Mouse (Mus musculus) neutrophil, adult 5-6 weeks (primary cell): ENCODE measurements around the gene Map3k4. TPM values are rescaled to one million over a fixed set of nuclear protein-coding genes. Genes with fewer than 3 reads are reported as not detected.

ENCODE experiments used
- ATAC-seq: fragments of 151-379, 151-347 bp; 2 replicates; pipeline ENCODE4 v1.8.0; 2017; ENCODE audit warnings: mild to moderate bottlenecking, moderate TSS enrichment; ENCODE audit not compliant: insufficient number of reproducible peaks, poor library complexity, low FRiP score, severe bottlenecking; ENCODE audit errors: extremely low read depth
- total RNA-seq: library from RNA; stranded (forward); fragments of 200-1000 nt; gene quantifications from 2 replicates; pipeline ENCODE4 v1.2.3, GENCODE M21; 2017

The Map3k4 gene
- total RNA-seq, 1 experiment from 2014 or later, result 38.2 TPM

- ATAC-seq, result no peak
These were observed 113.4 kb downstream of the Map3k4 start for GRCm38 (mm10) chr17:12205015-12205693.

DNA sequence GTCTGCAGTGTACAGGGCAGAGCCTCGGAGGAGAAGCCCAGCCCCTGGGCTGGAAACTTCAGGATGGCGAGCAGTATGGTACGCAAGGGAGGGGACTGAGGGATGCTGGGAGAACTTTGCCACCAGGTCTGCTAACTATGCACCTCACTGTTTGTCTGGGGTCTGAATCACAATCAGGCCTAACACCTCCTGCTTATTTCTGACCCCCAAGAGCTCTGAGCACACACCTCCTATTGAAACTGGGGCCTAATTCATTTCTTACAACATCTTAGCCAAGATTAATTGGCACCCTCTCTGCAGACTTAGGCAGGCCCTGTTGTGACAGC lies 113.9 kb downstream of the Map3k4 start:
- no peak for ATAC-seq

GRCm38 (mm10) chr17:12204246-12204645 lies 114.3 kb downstream of the Map3k4 start:
- no peak for ATAC-seq

- ATAC-seq, result no peak
These were observed 115.1 kb downstream of the Map3k4 start for GRCm38 (mm10) chr17:12203414-12203897.

DNA sequence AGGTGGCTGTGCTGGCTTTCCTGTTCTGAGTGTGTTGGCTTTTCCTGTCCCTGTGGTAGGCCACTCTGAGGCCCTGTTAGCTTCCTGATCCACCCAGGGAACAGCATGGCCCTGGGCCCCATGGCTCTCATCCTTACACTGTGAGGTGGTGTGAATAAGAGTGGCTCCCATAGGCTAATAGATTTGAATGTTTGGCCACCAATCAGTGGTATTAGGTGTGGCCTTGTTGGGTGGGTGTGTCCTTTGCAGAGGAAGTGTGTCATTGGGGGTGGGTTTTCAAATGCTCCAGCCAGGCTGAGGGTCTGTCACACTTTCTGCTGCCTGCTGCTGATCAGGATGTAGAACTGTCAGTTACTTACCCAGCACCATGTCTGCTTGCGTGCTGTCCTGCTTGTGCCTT lies 117.5 kb downstream of the Map3k4 start:
- ATAC-seq, result no peak

- no peak for ATAC-seq
These were observed 118.7 kb downstream of the Map3k4 start for GRCm38 (mm10) chr17:12199933-12200332.

DNA sequence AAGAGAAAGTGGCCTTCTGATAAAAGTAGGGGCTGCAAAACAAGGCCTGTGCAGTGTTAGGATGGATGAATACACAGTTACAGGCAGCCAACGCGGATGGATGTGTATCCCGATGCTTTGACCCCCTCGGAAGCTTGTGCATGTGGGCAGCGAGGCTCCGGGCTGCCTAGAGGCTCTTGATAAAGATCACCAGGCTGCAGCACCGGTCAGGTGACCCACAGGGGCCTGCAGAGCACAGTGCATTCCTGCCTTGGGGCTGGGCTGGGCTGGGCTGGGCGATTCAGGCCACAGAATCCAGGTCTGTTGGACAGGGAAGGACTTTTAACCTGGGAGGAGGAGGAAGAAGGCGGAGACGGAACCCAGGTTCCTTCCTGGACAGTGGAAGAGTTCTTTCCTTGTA lies 123.0 kb downstream of the Map3k4 start:
- ATAC-seq, result no peak

- no peak for ATAC-seq
These were observed 123.5 kb downstream of the Map3k4 start for GRCm38 (mm10) chr17:12195137-12195536.

- no peak for ATAC-seq
These were observed 130.8 kb downstream of the Map3k4 start for GRCm38 (mm10) chr17:12187782-12188181.

DNA sequence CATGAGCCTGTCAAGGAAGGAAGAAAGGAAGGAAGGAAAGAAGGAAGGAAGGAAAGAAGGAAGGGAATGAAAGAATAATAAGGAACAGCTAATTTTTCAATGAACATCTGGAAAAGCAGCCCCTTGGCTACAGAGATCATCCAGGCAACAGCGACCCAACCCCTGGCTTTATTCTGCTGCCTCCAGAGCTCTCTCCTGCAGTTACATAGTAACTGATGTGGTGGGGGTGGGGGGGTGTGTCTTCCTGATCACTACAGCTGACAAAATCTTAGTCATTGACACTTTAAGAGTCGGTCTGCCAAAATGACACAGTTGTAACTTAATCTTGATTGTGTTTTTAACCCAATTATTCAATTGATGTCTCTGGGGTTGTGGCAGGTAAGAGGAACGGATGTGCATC lies 132.3 kb downstream of the Map3k4 start:
- no peak for ATAC-seq

DNA sequence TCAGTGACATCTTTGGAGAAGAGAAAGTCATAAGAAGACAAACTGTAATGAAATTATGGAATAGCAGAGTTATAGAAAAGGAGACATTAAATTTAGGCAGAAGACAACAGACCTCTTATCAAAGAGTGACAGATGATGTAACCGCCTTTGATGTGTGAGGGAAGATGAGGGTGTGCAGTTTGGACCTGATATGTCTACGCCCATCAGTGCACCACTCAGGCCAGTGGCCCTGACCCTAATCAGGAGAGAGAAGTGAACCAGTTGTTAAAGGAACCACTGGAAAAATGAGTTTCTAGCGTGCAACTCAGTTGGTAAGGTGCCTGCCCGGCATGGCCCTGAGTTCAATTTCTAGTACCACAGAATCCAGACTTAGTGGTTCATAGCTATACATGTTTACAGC lies 132.7 kb downstream of the Map3k4 start:
- no peak for ATAC-seq

DNA sequence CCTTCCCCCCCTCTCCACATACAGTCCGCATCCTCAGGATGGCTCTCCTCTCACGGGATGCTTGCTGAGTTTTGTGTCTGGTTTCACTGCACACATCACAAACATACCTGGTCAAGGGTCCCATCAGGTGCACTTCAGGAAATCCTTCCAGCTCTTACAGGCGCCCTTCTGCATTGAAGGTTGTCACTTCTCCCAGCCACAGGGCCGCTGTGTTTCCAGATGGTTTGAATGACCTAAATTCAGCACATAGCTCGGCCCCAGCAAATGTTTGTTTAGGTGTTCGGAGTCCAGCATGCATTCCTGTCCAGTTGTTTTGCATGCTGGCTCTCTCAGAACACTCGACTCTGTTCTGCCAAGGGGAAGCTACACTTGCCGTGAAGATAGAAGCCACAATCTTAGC lies 134.3 kb downstream of the Map3k4 start:
- ATAC-seq, result no peak

DNA sequence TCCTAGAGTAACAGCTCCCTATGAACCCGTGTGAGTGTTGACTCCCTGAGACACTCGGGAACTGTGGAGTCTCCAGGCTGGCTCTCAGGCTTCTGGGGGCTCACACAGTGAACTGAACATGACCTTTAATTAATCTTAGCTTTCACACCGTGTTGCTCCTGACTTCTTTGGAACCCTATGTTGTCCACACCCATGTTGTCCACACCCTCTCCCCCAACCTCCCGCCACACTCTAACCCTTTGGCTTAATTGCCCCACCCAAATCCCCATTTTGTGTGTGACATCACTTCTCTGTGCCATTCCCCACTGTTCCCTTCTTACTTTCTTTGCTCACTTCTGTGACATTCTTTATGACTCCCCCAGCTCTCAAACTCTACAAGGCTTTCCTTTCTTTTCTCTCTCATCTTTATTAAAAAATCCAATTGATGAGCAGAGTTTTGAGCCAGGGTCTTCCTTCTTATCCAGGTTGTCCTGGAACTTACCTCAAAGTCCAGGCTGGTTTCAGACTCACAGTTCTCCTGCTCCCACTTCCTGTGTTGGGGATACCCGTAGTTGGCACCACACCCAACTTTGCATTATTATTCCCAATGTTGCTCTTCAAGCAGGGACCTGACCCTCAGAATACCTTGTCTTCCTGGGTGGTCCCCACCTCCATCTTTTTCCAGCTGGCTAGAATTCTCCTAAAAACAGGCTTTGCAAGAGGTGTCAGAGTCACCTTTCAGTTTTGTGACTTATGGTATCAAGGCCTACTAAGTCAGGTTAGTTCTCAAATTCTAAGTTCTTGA lies 135.7 kb downstream of the Map3k4 start:
- no peak for ATAC-seq

DNA sequence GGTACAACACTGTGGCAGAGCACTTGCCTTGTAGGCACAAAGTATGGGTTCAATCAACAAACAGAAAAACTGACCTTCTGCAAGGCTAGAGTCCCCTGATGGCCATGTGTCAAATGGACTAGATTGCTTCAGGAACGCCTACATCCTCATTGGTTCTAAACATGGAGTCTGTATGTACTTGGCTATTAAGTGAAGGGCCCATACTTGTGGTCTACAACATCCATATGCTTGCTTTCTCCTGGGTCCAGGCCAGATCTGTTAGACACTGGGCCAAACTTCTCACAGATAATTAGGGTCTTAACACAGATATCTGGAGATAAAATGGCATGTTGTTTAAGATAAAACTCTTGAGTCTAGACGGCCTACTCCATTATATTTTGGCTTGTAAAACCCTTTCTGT lies 138.8 kb downstream of the Map3k4 start:
- no peak for ATAC-seq

- no peak for ATAC-seq
These were observed 139.3 kb downstream of the Map3k4 start for GRCm38 (mm10) chr17:12179339-12179738.

Other genes with a start within 250 kb of the Map3k4 start
- gene Agpat4, start 200.1 kb downstream of the Map3k4 start, total RNA-seq, result 10.9 and 11.3 TPM in 2 replicates
- gene Plg, start 59.8 kb upstream of the Map3k4 start, total RNA-seq, result not detected in 2 replicates
- not detected in 2 replicates for gene Slc22a3, start 188.9 kb upstream of the Map3k4 start, total RNA-seq